Mouse (Mus musculus) T-helper 17 cell (primary cell): Measurements from ENCODE around the gene Ank3.

ENCODE experiments used
- in situ Hi-C, 2 experiments: fragments of 300-600 bp; cut with MboI, MseI; formaldehyde crosslinking; loops; 1 replicate in 1 of 2; 2 replicates in 1 of 2; pipeline ENCODE4 v1.15.1; 2025; ENCODE audit warnings: high pct_unique_total_duplicates in 2 of 2

The Ank3 gene

DNA sequence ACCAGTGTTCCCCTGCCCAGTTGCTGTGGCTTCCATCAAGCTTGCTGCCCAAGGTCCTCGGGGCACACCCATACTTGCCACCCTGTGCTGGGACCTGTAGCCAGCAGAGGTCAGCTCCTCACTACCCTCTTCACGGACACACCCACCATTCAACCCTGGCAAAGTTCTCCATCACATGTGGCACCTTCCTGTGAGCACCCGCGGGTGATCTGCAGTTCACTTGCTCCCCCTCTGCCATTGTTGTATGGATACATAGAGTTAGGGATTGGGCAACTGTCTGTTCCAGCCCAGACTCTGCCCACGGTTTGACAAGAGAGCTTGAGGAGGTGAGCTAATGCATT is 520.5 kb downstream of the Ank3 start:
- in situ Hi-C loops = no loop called here

DNA sequence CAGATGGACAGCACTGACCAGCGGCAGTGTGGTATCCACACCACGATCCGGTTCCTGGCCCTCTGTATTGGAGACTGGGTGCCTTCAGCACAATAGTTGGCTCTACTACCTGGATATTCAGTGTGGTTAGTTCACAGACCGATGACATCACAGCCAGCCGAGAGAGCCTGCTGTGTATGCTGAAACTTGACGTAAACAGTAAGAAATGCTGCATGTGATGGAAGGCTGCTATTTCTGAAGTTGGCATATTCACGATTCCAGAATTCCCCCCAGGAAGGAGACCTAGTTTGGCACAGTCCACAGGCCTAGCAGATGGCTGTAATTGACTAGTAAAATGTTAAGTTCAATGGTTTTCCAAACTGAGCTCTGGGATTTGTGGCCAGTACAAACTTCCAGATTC is 521.2 kb downstream of the Ank3 start:
- in situ Hi-C loops = no loop called here

DNA sequence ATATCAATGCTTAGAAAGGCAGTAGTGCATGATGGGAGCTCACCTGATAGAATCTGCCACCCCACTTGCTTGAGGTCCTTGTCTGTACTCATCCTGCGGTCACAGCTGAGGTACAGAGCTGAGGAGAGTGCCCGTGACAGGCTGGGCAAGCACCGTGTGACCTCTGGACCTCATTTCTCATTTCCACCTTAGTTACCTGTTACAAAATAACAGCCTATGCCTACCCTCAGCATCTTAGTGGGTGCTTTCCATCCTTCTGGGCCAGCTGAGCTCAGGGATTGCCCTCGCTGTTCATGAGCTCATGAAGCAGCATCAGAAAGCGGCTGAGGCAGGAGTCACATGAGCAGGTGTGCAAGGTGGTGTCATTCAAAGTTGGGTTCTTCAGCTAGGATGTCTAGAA is 523.5 kb downstream of the Ank3 start:
- in situ Hi-C loops = no loop called here

DNA sequence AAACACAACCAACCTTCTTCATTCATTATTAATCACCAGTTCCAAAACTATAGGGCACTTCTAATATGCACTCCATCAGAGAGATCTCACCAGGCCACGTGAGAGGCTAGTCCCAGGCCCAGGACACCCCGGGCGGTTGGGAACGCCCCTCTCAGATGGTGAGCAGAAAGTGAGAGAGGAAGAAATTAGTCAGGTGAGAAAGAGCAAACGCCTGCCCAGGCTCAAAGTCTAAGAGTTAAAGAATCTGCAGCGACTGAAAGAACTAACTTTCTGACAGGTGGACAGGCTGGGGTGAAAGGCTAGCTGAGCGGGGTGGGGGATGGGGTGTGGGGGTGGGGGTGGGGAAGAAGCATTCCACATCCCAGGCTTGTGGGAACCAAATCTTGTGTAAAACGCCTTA is 525.2 kb downstream of the Ank3 start:
- in situ Hi-C loops = no loop called here

DNA sequence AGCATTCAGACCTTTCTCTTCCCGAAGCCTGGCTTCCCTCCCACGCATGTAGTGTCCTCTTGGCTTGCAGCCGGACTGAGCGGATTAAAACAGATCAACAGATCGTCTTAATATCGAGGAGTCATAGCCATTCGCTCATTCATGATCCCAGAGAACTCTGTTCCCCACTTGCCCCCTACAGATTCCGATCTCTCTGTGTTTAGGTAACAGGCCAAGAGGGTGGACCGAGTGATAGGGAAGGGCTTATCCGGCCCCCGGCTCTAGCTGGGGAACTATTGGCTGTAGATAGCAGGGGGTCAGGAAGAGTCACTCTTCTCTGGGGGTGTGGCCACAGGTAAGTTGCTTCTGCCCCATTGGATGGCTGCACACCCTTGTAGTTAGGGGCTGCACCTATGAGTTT is 525.7 kb downstream of the Ank3 start:
- in situ Hi-C loops = no loop called here

DNA sequence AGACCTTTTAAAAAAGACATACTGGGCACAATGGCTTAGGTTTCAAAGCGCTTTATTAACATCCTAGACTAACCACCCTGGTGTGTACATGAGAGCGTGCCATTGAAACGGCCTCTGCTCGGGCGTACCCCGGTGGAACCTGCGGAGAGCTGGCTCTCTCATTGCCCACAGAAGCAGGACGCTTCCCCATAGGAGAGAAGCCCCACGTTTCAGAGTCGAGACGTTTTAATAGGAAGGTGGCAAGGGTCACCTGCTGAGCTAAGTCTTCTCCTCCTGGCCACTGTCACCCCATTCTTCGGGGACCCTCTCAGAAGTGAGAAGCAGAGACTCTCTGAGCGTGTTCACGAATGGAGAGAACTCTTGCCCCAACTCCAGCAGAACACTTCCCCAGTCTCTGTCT is 526.3 kb downstream of the Ank3 start:
- in situ Hi-C loops = no loop called here

DNA sequence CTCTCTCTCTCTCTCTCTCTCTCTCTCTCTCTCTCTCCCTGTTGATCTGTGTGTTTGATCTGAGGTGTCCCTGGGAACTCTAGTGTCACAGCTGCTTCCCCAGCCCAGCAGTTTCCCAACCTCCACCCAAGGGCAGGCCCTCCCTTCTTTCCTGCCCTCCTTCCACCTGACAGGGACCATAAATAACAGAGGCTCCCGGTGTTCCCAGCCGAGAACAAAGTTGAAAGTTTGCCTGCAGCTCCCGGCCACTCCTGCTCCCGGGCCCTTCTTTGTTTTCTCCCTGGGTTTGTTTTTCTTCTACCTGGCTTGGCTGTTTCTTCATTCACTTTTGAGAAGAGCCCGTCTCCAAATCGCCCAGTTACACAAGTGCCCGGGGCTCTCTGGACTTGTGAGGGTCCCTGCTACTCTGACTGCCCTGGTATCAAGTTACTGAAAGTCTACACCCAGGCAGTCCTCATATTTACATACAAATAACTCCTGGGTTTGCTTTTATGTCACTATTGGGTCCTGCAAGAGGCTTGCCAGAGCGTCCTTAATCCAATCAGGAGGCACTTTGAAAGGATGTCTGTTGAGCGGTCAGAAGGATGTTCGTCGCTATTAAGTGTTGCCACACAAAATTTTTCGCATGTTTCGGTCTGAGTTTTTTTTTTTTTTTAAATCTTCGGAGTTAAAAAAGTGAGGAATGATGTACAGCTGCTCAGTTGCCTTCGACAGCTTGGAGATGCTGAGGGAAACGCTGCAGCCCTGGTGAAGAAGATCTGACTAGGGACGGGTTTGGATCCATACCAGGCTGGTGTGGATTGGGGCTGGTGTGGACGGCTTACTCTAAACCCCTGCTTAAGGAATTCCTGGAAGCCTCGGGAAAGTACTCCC is 526.9 kb downstream of the Ank3 start:
- in situ Hi-C loops = no loop called here

DNA sequence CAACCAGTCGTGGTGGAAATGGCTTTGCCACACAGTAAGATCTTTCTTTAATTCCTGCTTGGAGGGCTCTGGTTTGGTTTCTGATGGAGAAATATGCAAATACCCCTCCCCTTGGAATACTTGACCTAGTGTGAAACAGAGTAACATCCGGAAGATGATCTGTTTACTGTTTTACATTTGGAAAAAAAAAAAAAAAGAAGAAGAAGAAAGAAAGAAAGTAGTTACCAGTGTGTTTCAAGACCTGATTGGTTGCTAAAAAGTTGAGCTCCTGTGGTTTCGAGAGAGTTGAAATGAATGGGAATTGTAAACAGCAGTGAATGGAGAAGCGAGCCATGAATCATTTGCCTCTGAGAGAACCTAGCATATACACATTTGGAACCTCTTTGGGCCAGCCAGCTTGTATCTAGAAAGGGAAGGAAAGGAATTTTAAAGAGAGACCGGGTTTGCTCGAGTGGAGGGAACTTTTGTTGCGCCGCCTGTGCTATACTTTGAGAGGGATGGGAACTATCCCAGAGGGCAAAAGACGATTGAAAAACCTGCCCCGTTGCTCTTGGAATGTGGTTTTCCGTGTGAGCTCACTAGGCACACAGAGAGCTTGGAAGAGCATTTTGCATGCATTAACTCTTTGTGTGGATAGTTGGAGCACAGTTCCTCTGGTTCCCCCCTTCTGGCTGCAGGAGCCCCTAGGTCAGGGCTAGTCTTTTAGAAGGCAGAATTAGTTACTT is 527.7 kb downstream of the Ank3 start:
- in situ Hi-C loops = no loop called here

DNA sequence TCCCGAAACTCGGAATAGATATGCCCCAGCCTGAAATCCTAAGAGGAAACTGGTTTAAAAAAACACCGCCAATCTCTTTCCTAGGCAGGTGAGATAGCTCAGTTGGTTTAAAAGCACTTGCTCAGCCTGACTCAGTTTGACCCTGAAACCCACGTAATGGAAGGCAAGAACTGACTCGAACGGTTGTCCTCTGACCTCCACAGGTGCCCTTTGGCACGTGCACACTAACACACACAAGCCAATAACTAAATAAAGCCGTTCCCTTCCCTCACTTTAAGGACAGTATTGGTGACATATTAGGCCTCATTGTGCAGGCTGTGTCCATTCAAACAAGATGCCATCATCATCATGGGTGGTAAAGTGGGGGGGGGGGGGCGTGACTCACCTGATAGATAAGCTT is 528.4 kb downstream of the Ank3 start:
- in situ Hi-C loops = no loop called here

DNA sequence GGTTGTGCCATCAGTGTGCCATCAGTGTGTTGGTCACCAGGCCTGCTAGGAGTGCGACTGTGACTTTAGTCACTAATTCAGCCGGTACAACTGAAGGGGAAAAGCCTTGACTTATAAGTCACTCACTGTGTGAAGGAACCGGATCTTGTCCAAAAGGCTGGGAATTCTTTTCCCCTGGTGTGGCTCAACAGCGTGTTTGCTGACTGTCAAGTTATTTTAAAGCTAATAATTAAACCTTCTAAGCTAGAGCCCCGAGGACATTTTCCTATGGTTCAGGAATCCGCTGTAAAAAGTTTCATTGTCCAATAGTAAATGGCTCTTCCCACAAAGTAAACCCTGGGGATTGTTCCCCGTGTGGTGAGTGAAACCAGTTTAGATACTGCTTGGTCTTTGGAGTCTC is 529.8 kb downstream of the Ank3 start:
- in situ Hi-C loops = no loop called here

DNA sequence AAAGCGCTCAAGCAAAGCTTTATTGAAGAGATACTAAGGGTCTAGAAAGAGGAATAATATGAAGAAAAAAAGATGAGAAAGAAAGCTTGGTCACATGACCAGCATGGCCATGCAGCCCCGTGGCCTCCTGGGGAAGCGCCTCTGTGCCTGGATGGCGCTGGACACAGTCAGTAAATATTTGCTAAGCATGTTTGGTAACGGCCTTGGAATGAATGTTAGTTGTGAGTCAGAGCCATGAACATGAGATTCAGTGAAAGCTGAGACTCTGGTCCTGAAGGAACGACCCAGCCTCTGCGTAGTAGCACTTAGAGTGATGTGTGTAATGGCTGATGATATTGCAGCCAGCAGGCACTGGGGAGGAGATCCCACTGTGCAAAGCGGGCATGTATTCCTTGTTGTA is 531.9 kb downstream of the Ank3 start:
- in situ Hi-C loops = no loop called here

DNA sequence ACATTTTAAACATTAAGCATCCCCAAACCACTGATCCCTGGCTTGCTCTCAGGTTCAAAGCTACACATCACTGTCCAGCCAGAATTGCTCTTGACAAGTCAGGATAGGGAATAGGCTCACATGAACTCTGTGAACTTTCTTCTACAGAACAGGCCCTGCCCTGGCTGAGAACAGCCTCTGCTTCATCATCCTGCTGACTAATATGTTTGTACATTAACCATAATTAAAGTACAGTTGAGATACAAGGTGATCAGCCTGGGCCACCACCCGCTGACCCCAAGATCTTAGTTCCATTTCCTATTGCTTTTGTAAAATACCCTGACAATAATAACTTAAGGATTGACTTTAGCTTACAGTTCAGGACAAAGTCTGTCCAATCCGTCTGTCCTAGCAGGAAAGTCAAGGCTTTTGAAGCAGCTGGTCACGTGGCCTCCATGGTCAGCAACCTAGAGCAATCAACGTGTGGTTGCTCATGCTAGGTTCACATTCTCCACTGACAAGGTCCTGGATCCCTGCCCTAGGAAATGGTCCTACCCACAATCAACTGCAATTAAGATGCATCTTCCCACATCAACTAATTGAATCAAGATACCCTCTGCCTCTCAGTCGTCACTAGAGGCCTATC is 538.0 kb downstream of the Ank3 start:
- in situ Hi-C loops = no loop called here

DNA sequence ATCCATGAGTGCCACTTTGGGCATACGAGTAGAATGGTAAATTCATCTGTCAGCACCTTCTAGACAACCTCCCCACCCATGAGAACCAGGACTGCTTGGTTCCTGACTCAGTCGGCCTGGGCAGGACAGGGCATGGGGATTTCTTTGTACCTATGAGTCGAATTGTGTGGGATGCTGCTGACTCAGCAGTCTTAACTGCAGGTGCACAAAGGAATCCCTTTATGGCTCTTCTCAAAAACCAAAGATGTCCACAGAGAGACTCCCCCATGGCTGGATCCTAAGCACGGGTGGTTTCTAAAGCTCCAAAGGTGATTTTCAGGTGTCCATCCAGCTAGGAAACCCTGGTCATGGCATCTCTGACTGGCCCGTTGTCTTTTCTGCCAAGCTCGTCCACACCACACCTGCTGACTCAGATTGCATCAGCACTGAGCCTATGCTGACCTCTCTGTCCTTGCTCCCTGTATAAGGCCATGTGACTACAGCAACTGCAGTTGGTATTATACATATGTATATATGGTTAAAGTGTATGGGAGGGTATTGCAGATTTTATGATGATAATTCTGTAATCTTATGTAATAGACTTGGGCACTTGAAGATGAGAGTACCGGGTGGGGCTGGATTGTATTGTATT is 538.8 kb downstream of the Ank3 start:
- in situ Hi-C loops = no loop called here

DNA sequence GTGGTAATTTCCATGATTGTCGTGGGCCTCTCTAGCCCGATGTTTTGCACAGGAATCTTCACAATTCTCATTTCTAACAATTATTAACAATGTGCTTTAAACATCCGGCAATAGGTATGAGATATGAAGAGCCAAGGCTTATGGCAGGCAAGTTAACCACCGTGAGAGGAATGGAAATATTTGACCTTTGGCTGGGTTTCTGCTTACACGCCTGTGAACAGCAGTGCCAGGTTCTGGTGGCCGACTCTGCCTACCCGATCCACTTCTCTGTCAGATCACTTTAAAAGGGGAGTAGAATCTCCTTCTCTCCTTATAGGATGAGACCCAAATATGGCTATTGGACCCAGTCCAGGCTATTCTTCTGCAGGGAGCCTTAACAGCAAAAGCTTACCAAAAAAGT is 540.6 kb downstream of the Ank3 start:
- in situ Hi-C loops = no loop called here

DNA sequence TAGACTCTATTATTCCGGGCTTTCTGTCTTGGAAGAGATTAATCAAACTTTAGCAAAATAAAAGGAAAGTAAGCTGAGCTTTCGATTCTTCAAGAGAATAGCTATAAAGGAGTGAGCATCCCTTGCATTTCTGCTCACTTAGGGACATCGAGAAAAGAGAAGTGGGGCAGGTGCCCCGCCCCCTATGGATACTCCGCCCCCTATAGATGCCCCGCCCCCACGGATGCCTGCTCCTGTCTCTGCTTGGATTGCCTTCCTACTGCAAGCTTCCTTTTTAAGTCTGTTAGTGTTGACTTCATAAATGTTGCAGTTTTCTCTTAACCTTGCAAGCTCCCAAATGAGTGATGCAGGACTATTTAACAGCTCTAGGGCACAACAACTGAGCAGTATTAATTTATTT is 541.4 kb downstream of the Ank3 start:
- in situ Hi-C loops = no loop called here

DNA sequence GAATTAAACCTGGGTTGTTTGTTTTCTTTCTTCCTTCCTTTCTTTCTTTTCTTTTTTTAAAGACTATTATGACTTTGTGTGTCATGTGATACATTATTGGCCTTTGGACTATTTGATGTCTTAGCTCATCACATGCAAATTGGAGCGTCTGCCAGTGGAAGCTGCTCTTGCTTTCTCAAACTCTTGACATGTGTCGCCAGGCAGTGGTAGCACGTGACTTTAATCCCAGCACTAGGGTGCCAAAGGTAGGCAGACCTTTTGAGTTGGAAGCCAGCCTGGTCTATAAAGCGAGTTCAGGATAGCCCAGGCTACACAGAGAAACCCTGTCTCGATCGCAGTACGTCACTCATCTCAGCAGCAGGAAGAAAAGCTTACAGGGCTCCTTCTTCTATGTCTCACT is 542.4 kb downstream of the Ank3 start:
- in situ Hi-C loops = no loop called here

DNA sequence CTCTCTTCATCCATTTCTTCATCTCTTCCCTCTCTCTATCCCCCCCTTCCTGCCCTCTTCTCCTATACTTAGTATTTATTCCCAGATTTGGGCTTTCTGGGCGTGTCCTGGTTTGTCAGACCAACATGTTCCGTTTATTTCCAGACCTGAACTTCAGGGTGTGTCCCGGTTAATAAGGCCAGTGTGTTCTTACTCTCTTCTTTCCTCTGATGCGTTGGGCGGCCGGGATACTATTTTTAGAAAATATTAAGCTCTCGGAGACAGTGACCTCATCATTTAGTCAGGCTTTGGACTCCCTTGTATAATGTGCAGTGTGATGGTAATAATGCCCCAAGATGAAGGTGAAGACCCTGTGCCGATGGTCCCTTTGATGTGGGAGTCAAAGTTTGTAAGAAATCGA is 546.3 kb downstream of the Ank3 start:
- in situ Hi-C loops = no loop called here

DNA sequence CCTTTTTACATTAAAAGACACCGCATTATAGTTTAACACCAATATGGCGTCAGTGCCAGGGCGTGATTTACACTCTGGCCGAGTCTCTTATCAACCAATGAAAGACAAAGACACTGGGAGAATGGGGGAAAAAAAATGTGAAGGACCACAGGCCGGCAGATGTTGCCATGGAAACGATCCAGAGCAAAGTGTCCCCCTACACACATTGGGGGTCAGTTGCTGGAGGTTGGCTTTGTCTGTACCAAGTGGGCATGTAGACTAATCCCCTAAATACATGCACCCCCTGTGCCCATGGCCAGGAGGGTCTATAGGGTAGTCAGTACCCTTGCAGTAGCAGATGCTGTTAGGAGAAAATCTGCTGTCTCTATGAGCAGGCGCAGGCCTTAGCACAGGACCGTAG is 547.3 kb downstream of the Ank3 start:
- in situ Hi-C loops = no loop called here

DNA sequence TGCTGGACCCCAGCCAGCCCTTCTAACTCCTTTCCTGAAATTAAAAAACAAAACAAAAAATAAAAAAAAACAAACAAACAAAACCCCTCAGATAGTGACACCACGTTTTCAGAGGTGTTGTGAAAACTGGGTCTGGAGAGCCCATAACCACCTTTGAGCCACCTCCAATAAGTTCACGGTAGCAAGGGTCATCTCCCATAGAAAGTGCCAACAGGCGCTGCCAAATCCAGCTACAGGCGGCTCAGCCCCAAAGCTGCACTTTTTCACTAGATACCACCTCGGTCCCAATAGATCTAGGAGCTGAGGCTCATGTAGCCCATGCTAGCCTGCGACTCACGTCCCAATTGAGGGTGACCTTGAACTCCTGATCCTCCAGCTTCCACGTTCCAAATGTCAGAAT is 547.7 kb downstream of the Ank3 start:
- in situ Hi-C loops = no loop called here

DNA sequence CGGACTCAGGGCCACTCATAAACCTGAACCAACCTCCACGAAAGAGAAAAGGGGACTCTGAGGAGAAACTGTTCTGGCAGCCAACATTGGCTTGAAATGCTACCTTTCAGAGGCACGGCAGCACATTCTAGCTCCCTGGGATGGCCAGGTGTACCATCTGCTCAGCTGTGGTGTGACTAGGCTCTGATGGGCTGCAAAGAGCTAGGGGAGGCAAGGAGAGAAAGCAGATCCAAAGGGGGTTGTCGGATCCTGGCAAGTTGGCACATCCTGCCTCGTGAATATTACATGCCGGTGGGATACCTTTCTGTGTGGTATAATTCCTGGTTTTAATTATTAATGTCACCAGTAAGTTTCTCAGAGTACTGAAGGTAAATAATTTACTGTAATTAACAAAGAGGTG is 548.5 kb downstream of the Ank3 start:
- in situ Hi-C loops = no loop called here

DNA sequence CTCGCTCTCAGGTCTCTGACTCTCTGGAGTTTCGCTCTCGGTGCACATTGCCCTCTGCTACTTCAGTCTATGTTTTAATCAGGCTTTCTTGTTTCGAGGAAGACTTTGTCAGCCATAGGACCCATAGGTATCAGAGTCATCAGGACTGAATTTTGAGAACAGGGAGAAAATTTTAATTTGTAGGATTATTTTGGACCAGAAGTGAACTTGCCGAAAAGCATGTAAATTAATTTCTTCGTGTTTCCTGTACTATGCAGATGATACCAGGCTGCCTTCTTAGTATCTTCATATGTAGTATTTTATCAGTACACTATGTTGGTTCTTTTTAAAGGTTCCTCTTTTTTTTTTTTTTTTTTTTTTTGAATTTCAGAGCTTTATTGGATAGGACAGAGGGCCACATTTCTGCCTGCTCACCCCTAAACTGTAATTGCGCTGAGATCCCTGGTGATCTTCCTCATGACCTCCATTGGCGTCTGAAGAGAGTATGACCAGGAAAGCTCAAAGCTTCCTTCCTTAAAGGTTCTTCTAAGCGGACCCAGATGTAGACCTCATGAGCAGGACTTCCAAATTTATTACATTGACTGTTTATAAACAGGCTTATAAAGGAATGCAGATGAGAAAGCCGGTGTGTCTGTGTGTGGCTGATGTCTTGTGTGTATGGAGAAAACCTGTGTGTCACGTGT is 551.8 kb downstream of the Ank3 start:
- in situ Hi-C loops = no loop called here

DNA sequence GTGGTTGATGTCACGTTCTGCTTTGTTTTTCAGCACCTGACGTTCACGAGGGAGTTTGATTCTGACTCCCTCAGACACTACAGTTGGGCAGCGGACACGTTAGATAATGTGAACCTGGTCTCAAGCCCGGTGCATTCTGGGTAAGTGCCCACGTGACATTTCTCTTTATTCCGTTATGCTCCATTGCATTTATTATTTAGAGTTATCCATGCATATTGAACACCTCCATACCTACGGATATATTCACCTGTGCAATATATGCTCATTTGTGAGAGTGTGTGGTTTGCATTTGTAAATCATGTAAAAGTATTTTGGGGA is 552.3 kb downstream of the Ank3 start:
- in situ Hi-C loops = no loop called here
